Mouse (Mus musculus): ENCODE results near the gene Twf1.

- no peak for TF ChIP-seq CTCF (IDR thresholded peaks at IDR 0.05; ENCODE audit: control insufficient read depth, insufficient read depth, insufficient replicate concordance, low read depth, low read length)
- no peak for TF ChIP-seq POLR2A (IDR thresholded peaks at IDR 0.05; ENCODE audit: control insufficient read depth, low read depth, low read length)
These were observed 48.5 kb upstream of the Twf1 start for GRCm38 (mm10) chr15:94638207-94638606.
